ENCODE assay signal across 9 mouse cellular contexts in the genomic region with DNA sequence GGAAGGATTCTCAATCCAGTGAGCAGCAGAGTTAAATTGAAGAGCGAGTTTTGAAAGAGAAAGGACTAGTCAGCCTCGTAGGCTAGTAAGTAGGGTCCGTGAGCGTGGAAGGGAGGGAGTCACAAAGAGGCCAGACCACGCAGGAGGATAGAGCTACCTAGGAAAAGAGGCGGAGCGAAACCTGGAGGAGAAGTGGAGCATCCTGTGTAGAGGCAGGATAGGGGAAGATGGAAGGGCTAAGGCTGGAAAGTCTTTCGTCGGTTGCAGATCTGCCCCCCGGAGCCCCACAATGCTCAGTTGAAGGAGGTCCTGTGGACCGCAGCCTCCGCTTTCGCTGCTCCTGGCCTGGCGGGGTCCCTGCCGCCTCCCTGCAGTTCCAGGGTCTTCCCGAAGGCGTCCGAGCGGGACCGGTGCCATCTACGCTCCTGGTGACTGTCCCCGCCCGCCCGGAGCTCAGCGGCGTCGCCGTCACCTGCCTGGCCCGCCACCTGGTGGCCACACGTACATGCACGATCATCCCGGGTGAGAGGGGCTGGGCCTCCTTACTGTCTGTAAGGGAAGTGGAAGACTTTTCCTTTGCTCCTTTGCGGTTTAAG. TPM values are rescaled to one million over a fixed set of nuclear protein-coding genes. Genes with fewer than 3 reads are reported as not detected.
DNase-seq lines count a peak whose midpoint lies in the region; ATAC-seq and TF ChIP-seq lines count a peak whose summit lies in the region.
"Had no signal": no experiment of that assay in that cellular context is flagged by ENCODE, and none has a peak within 500 bp of the region (broad histone marks: within the 10 kb centered on the region; RNA-seq: fewer than 3 reads in every experiment).

No protein-coding gene starts in this region.

- 0 out of 2 replicates have a peak, but pooled peaks have one; percentile 19 for TF ChIP-seq EP300 in ES-Bruce4 (IDR thresholded peaks at IDR 0.05; ENCODE audit: insufficient read depth, low read depth, low read length)
- TF ChIP-seq EP300 in heart, postnatal 0 days (IDR thresholded peaks at IDR 0.05; ENCODE audit: low read depth): no peak

- H3K4me2 ChIP-seq in forebrain, embryonic 12.5 days: peak overlapping the region; percentile 85
- peak overlapping the region; percentile 72 for H3K4me2 ChIP-seq in heart, postnatal 0 days (ENCODE audit: low read depth, low read length)
- H3K4me2 ChIP-seq in neural tube, embryonic 14.5 days (ENCODE audit: low read depth, low read length): peak overlapping the region; percentile 75

- no peak overlapping the region for H3K27ac ChIP-seq in ES-Bruce4 (ENCODE audit: insufficient read depth, low read length)
- no peak overlapping the region for H3K27ac ChIP-seq in forebrain, embryonic 12.5 days
- no peak overlapping the region for H3K27ac ChIP-seq in heart, postnatal 0 days (ENCODE audit: low read depth)
- H3K27ac ChIP-seq in neural tube, embryonic 14.5 days (ENCODE audit: low read depth, low read length): no peak overlapping the region

- H3K4me1 ChIP-seq in ES-Bruce4 (ENCODE audit: control insufficient read depth, insufficient read depth, low read length): no peaks in the 10 kb centered on the region
- H3K4me1 ChIP-seq in forebrain, embryonic 12.5 days: peaks cover 18% of the 10 kb centered on the region
- peaks cover 5% of the 10 kb centered on the region for H3K4me1 ChIP-seq in heart, postnatal 0 days (ENCODE audit: control insufficient read depth, insufficient read depth)
- H3K4me1 ChIP-seq in lung, adult 2 months (ENCODE audit: control insufficient read depth, insufficient read depth, low read length): peaks cover 5% of the 10 kb centered on the region; the same call in 1 of the 2 replicates
- 0 out of 2 replicates have a peak, but pooled peaks cover 3% of the 10 kb centered on the region for H3K4me1 ChIP-seq in neural tube, embryonic 14.5 days (ENCODE audit: control insufficient read depth, insufficient read depth, low read length)

- peak overlapping the region; percentile 14 for H3K9ac ChIP-seq in ES-Bruce4 (ENCODE audit: low read depth, poor library complexity, severe bottlenecking)
- H3K9ac ChIP-seq in forebrain, embryonic 12.5 days: peak overlapping the region; percentile 40
- 0 out of 2 replicates have a peak overlapping the region, but pooled peaks have one; percentile 16 for H3K9ac ChIP-seq in heart, postnatal 0 days (replicated peaks; ENCODE audit: low read depth, low read length)
- peak overlapping the region; percentile 47 for H3K9ac ChIP-seq in neural tube, embryonic 14.5 days (replicated peaks; ENCODE audit: low read depth, low read length)

- no peaks in the 10 kb centered on the region for H3K9me3 ChIP-seq in ES-Bruce4 (replicated peaks; ENCODE audit: control insufficient read depth, insufficient read depth, low read length, poor library complexity, severe bottlenecking)
- H3K9me3 ChIP-seq in forebrain, embryonic 12.5 days: no peaks in the 10 kb centered on the region
- H3K9me3 ChIP-seq in heart, postnatal 0 days (replicated peaks; ENCODE audit: control insufficient read depth, low read length): no peaks in the 10 kb centered on the region
- H3K9me3 ChIP-seq in neural tube, embryonic 14.5 days (ENCODE audit: control insufficient read depth, low read length): no peaks in the 10 kb centered on the region

- peak overlapping the region; percentile 70 for H3K4me3 ChIP-seq in ES-Bruce4 (ENCODE audit: low read depth, low read length)
- H3K4me3 ChIP-seq in forebrain, embryonic 12.5 days (replicated peaks): peak overlapping the region; percentile 46
- H3K4me3 ChIP-seq in heart, postnatal 0 days (ENCODE audit: low read depth, low read length): peak overlapping the region; percentile 43
- H3K4me3 ChIP-seq in lung, adult 2 months (replicated peaks; ENCODE audit: extremely low read depth, low read depth, low read length): peak overlapping the region; percentile 55
- H3K4me3 ChIP-seq in neural tube, embryonic 14.5 days (ENCODE audit: low read depth, low read length): peak overlapping the region; percentile 37

- H3K36me3 ChIP-seq in ES-Bruce4 (ENCODE audit: control insufficient read depth, insufficient read depth, low read length, poor library complexity, severe bottlenecking): no peaks in the 10 kb centered on the region
- H3K36me3 ChIP-seq in forebrain, embryonic 12.5 days (replicated peaks): no peaks in the 10 kb centered on the region
- H3K36me3 ChIP-seq in heart, postnatal 0 days (replicated peaks; ENCODE audit: control insufficient read depth, insufficient read depth, low read length): peaks cover 3% of the 10 kb centered on the region
- no peaks in the 10 kb centered on the region for H3K36me3 ChIP-seq in neural tube, embryonic 14.5 days (ENCODE audit: control insufficient read depth, insufficient read depth, low read length)

- no peaks in the 10 kb centered on the region for H3K27me3 ChIP-seq in ES-Bruce4 (ENCODE audit: control insufficient read depth, insufficient read depth, low read length, poor library complexity, severe bottlenecking)
- H3K27me3 ChIP-seq in forebrain, embryonic 12.5 days: peaks cover 27% of the 10 kb centered on the region
- no peaks in the 10 kb centered on the region for H3K27me3 ChIP-seq in heart, postnatal 0 days (ENCODE audit: control insufficient read depth, insufficient read depth, low read length)
- peaks cover 4% of the 10 kb centered on the region; the same call in 1 of the 2 replicates for H3K27me3 ChIP-seq in neural tube, embryonic 14.5 days (ENCODE audit: control insufficient read depth, insufficient read depth, low read length)

- peak; percentile 75 for ATAC-seq in forebrain, embryonic 12.5 days (ENCODE audit: low FRiP score)
- peak; percentile 71 for ATAC-seq in heart, postnatal 0 days (ENCODE audit: insufficient read depth, low read depth)
- ATAC-seq in neural tube, embryonic 14.5 days (ENCODE audit: low read depth): peak; percentile 74

- DNase-seq in c-Kit-positive CD71-positive TER-119-negative erythroid progenitor cells, embryonic 14.5 days (ENCODE audit: low read depth): peak; percentile 60
- peak; percentile 90 for DNase-seq in heart, postnatal 0 days (ENCODE audit: low spot score)
- DNase-seq in kidney, postnatal 36 days: peak; percentile 83 to 95
- peak; percentile 81 for DNase-seq in lung, adult 2 months
- peak; percentile 67 for DNase-seq in testis, postnatal 14 days (ENCODE audit: low spot score)

- peak; percentile 91 for TF ChIP-seq CTCF in ES-Bruce4 (IDR thresholded peaks at IDR 0.05; ENCODE audit: low read depth, low read length)
- TF ChIP-seq CTCF in heart, postnatal 0 days (IDR thresholded peaks at IDR 0.05; ENCODE audit: low read depth): peak; percentile 96
- TF ChIP-seq CTCF in lung, adult 2 months (IDR thresholded peaks at IDR 0.05; ENCODE audit: insufficient read depth, low read length): peak; percentile 60

- WGBS in forebrain, embryonic 12.5 days: under 1% methylated on average over 33 of the region's 33 CpGs
- under 1% methylated on average over 32 of the region's 33 CpGs for WGBS in heart, postnatal 0 days
- under 1% methylated on average over 33 of the region's 33 CpGs for WGBS in lung, adult 2 months
- 1% methylated on average over 33 of the region's 33 CpGs for WGBS in neural tube, embryonic 14.5 days

- TF ChIP-seq POLR2A in ES-Bruce4 (IDR thresholded peaks at IDR 0.05; ENCODE audit: insufficient read depth, low read length): no peak
- no peak for TF ChIP-seq POLR2A in lung, adult 2 months (IDR thresholded peaks at IDR 0.05; ENCODE audit: borderline replicate concordance, extremely low read depth, low read depth, low read length)

RNA-seq across cellular contexts. Expression of gene Vsig10l, which starts 3.2 kb away (rescaled TPM):
- 1.9 and 2.8 TPM in 2 replicates for polyA plus RNA-seq in ES-Bruce4 (2011; ENCODE audit: insufficient read depth, insufficient read length, low read depth, missing spikeins)
- polyA plus RNA-seq in forebrain, embryonic 12.5 days (2016; fragmentation: Nextera tagmentation; extraction: Ambion mirVana): 3.1 and 5.0 TPM in 2 replicates
- 3.9 and 17.7 TPM in 2 replicates for total RNA-seq in heart, postnatal 0 days (2014; rRNA removed; ENCODE audit: low replicate concordance)
- polyA plus RNA-seq in heart, postnatal 0 days (2015; fragmentation: Nextera tagmentation; extraction: Ambion mirVana): 2.9 and 3.1 TPM in 2 replicates
- polyA plus RNA-seq in lung, adult 2 months (2012; rRNA removed): 6.6 and 14.2 TPM in 2 replicates
- polyA plus RNA-seq in neural tube, embryonic 14.5 days (2014; fragmentation: Nextera tagmentation; extraction: Ambion mirVana): 13.6 and 15.4 TPM in 2 replicates

RNA-seq across cellular contexts. Expression of gene Gm45233, which starts 22.3 kb away (rescaled TPM):
- polyA plus RNA-seq in ES-Bruce4 (2011; ENCODE audit: insufficient read depth, insufficient read length, low read depth, missing spikeins): not detected in 2 replicates
- polyA plus RNA-seq in forebrain, embryonic 12.5 days (2016; fragmentation: Nextera tagmentation; extraction: Ambion mirVana): 0.47 TPM in 1 of 2 replicates, not detected in the other
- not detected in 2 replicates for total RNA-seq in heart, postnatal 0 days (2014; rRNA removed; ENCODE audit: low replicate concordance)
- polyA plus RNA-seq in heart, postnatal 0 days (2015; fragmentation: Nextera tagmentation; extraction: Ambion mirVana): 0.52 and 0.60 TPM in 2 replicates
- 1.2 and 1.5 TPM in 2 replicates for polyA plus RNA-seq in lung, adult 2 months (2012; rRNA removed)
- 0.27 and 0.41 TPM in 2 replicates for polyA plus RNA-seq in neural tube, embryonic 14.5 days (2014; fragmentation: Nextera tagmentation; extraction: Ambion mirVana)

RNA-seq across cellular contexts. Expression of gene Etfb, which starts 22.3 kb away (rescaled TPM):
- 63.3 and 68.3 TPM in 2 replicates for polyA plus RNA-seq in ES-Bruce4 (2011; ENCODE audit: insufficient read depth, insufficient read length, low read depth, missing spikeins)
- polyA plus RNA-seq in forebrain, embryonic 12.5 days (2016; fragmentation: Nextera tagmentation; extraction: Ambion mirVana): 151 and 161 TPM in 2 replicates
- 396 and 434 TPM in 2 replicates for total RNA-seq in heart, postnatal 0 days (2014; rRNA removed; ENCODE audit: low replicate concordance)
- 1,315 and 1,437 TPM in 2 replicates for polyA plus RNA-seq in heart, postnatal 0 days (2015; fragmentation: Nextera tagmentation; extraction: Ambion mirVana)
- 71.4 and 105 TPM in 2 replicates for polyA plus RNA-seq in lung, adult 2 months (2012; rRNA removed)
- 107 and 129 TPM in 2 replicates for polyA plus RNA-seq in neural tube, embryonic 14.5 days (2014; fragmentation: Nextera tagmentation; extraction: Ambion mirVana)

RNA-seq across cellular contexts. Expression of gene Iglon5, which starts 23.7 kb away (rescaled TPM):
- 4.6 and 5.0 TPM in 2 replicates for polyA plus RNA-seq in ES-Bruce4 (2011; ENCODE audit: insufficient read depth, insufficient read length, low read depth, missing spikeins)
- polyA plus RNA-seq in forebrain, embryonic 12.5 days (2016; fragmentation: Nextera tagmentation; extraction: Ambion mirVana): 2.5 and 2.8 TPM in 2 replicates
- total RNA-seq in heart, postnatal 0 days (2014; rRNA removed; ENCODE audit: low replicate concordance): 0.08 TPM in 1 of 2 replicates, not detected in the other
- polyA plus RNA-seq in heart, postnatal 0 days (2015; fragmentation: Nextera tagmentation; extraction: Ambion mirVana): not detected in 2 replicates
- 0.85 and 1.0 TPM in 2 replicates for polyA plus RNA-seq in lung, adult 2 months (2012; rRNA removed)
- 9.8 and 14.6 TPM in 2 replicates for polyA plus RNA-seq in neural tube, embryonic 14.5 days (2014; fragmentation: Nextera tagmentation; extraction: Ambion mirVana)

RNA-seq across cellular contexts. Expression of gene Cldnd2, which starts 25.6 kb away (rescaled TPM):
- not detected in 2 replicates for polyA plus RNA-seq in ES-Bruce4 (2011; ENCODE audit: insufficient read depth, insufficient read length, low read depth, missing spikeins)
- polyA plus RNA-seq in forebrain, embryonic 12.5 days (2016; fragmentation: Nextera tagmentation; extraction: Ambion mirVana): not detected in 2 replicates
- not detected in 2 replicates for total RNA-seq in heart, postnatal 0 days (2014; rRNA removed; ENCODE audit: low replicate concordance)
- not detected in 2 replicates for polyA plus RNA-seq in heart, postnatal 0 days (2015; fragmentation: Nextera tagmentation; extraction: Ambion mirVana)
- not detected in 2 replicates for polyA plus RNA-seq in lung, adult 2 months (2012; rRNA removed)
- not detected in 2 replicates for polyA plus RNA-seq in neural tube, embryonic 14.5 days (2014; fragmentation: Nextera tagmentation; extraction: Ambion mirVana)
- total RNA-seq: layer of hippocampus, adult 8-10 months had no signal
